Mouse (Mus musculus): ENCODE measurements at regions not wholly inside any gene's neighbourhood (a gene's known extent, or its start where the extent isn't known, plus 50 kb on each side); places are given as distances from the start of the nearest gene placed in this dataset.

- DNase-seq (ENCODE audit: low spot score) (no peak), ATAC-seq (replicated peaks; ENCODE audit: low FRiP score) (no peak)
- 81% methylated on average over 5 of the region's 5 CpGs for WGBS
- Histone ChIP-seq H3K27me3 (ENCODE audit: control insufficient read depth, insufficient read depth, low read length) (no peaks in the 10 kb centered on the region), H3K4me3 (ENCODE audit: low read depth, low read length) (no peak overlapping the region), H3K9ac (ENCODE audit: low read length) (no peak overlapping the region), H3K27ac (ENCODE audit: low read depth, low read length) (no peak overlapping the region), H3K9me3 (ENCODE audit: control insufficient read depth, low read length) (no peaks in the 10 kb centered on the region), H3K36me3 (ENCODE audit: control insufficient read depth, insufficient read depth, low read length) (no peaks in the 10 kb centered on the region), H3K4me2 (ENCODE audit: low read depth, low read length, severe bottlenecking) (no peak overlapping the region), H3K4me1 (replicated peaks; ENCODE audit: control insufficient read depth, insufficient read depth, low read length) (no peaks in the 10 kb centered on the region)
Observed at GRCm38 (mm10) chr10:109607121-109607520, 596.3 kb upstream of the Syt1 start.

GRCm38 (mm10) chr10:109603241-109603640 is 592.5 kb upstream of the Syt1 start:
- no peaks in the 10 kb centered on the region for H3K4me1 ChIP-seq (replicated peaks; ENCODE audit: control insufficient read depth, insufficient read depth, low read length)

GRCm38 (mm10) chr10:109598604-109599003 is 587.8 kb upstream of the Syt1 start:
- ATAC-seq (replicated peaks; ENCODE audit: low FRiP score): no peak
- H3K27ac ChIP-seq (ENCODE audit: low read depth, low read length): no peak overlapping the region
- no peaks in the 10 kb centered on the region for H3K27me3 ChIP-seq (ENCODE audit: control insufficient read depth, insufficient read depth, low read length)
- H3K9ac ChIP-seq (ENCODE audit: low read length): no peak overlapping the region
- H3K36me3 ChIP-seq (ENCODE audit: control insufficient read depth, insufficient read depth, low read length): no peaks in the 10 kb centered on the region
- no peak overlapping the region for H3K4me3 ChIP-seq (ENCODE audit: low read depth, low read length)
- no peak for DNase-seq (ENCODE audit: low spot score)
- H3K4me1 ChIP-seq (replicated peaks; ENCODE audit: control insufficient read depth, insufficient read depth, low read length): no peaks in the 10 kb centered on the region
- H3K4me2 ChIP-seq (ENCODE audit: low read depth, low read length, severe bottlenecking): no peak overlapping the region
- WGBS: 50% methylated on average over 3 of the region's 3 CpGs
- no peaks in the 10 kb centered on the region for H3K9me3 ChIP-seq (ENCODE audit: control insufficient read depth, low read length)

More at GRCm38 (mm10) chr10:109603241-109603640, 592.5 kb upstream of the Syt1 start:
- Histone ChIP-seq H3K9ac (ENCODE audit: low read length) (no peak overlapping the region), H3K27ac (ENCODE audit: low read depth, low read length) (no peak overlapping the region), H3K27me3 (ENCODE audit: control insufficient read depth, insufficient read depth, low read length) (no peaks in the 10 kb centered on the region), H3K4me2 (ENCODE audit: low read depth, low read length, severe bottlenecking) (no peak overlapping the region), H3K9me3 (ENCODE audit: control insufficient read depth, low read length) (no peaks in the 10 kb centered on the region), H3K36me3 (ENCODE audit: control insufficient read depth, insufficient read depth, low read length) (no peaks in the 10 kb centered on the region), H3K4me3 (ENCODE audit: low read depth, low read length) (no peak overlapping the region)
- ATAC-seq (replicated peaks; ENCODE audit: low FRiP score) (no peak), DNase-seq (ENCODE audit: low spot score) (no peak)
- WGBS: 94% methylated on average over 3 of the region's 3 CpGs

GRCm38 (mm10) chr10:109573200-109573599 is 562.4 kb upstream of the Syt1 start:
- Histone ChIP-seq H3K4me3 (ENCODE audit: low read depth, low read length) (no peak overlapping the region), H3K36me3 (ENCODE audit: control insufficient read depth, insufficient read depth, low read length) (no peaks in the 10 kb centered on the region), H3K9ac (ENCODE audit: low read length) (no peak overlapping the region), H3K27me3 (ENCODE audit: control insufficient read depth, insufficient read depth, low read length) (no peaks in the 10 kb centered on the region), H3K4me1 (replicated peaks; ENCODE audit: control insufficient read depth, insufficient read depth, low read length) (no peaks in the 10 kb centered on the region), H3K27ac (ENCODE audit: low read depth, low read length) (no peak overlapping the region), H3K4me2 (ENCODE audit: low read depth, low read length, severe bottlenecking) (no peak overlapping the region), H3K9me3 (ENCODE audit: control insufficient read depth, low read length) (no peaks in the 10 kb centered on the region)
- ATAC-seq (replicated peaks; ENCODE audit: low FRiP score): no peak
- WGBS: 97% methylated on average over 4 of the region's 4 CpGs
- no peak for DNase-seq (ENCODE audit: low spot score)

GRCm38 (mm10) chr10:109569798-109570197 is 559.0 kb upstream of the Syt1 start:
- Histone ChIP-seq H3K36me3 (ENCODE audit: control insufficient read depth, insufficient read depth, low read length) (no peaks in the 10 kb centered on the region), H3K4me2 (ENCODE audit: low read depth, low read length, severe bottlenecking) (no peak overlapping the region), H3K9ac (ENCODE audit: low read length) (no peak overlapping the region), H3K27me3 (ENCODE audit: control insufficient read depth, insufficient read depth, low read length) (no peaks in the 10 kb centered on the region), H3K4me3 (ENCODE audit: low read depth, low read length) (no peak overlapping the region), H3K9me3 (ENCODE audit: control insufficient read depth, low read length) (no peaks in the 10 kb centered on the region), H3K27ac (ENCODE audit: low read depth, low read length) (no peak overlapping the region), H3K4me1 (replicated peaks; ENCODE audit: control insufficient read depth, insufficient read depth, low read length) (no peaks in the 10 kb centered on the region)
- 91% methylated on average over 2 of the region's 2 CpGs for WGBS
- ATAC-seq (replicated peaks; ENCODE audit: low FRiP score) (no peak), DNase-seq (ENCODE audit: low spot score) (no peak)

- Histone ChIP-seq H3K4me1 (replicated peaks; ENCODE audit: control insufficient read depth, insufficient read depth, low read length) (no peaks in the 10 kb centered on the region), H3K36me3 (ENCODE audit: control insufficient read depth, insufficient read depth, low read length) (no peaks in the 10 kb centered on the region), H3K4me2 (ENCODE audit: low read depth, low read length, severe bottlenecking) (no peak overlapping the region), H3K9me3 (ENCODE audit: control insufficient read depth, low read length) (no peaks in the 10 kb centered on the region), H3K27me3 (ENCODE audit: control insufficient read depth, insufficient read depth, low read length) (no peaks in the 10 kb centered on the region), H3K9ac (ENCODE audit: low read length) (no peak overlapping the region), H3K27ac (ENCODE audit: low read depth, low read length) (no peak overlapping the region), H3K4me3 (ENCODE audit: low read depth, low read length) (no peak overlapping the region)
- ATAC-seq (replicated peaks; ENCODE audit: low FRiP score) (no peak), DNase-seq (ENCODE audit: low spot score) (no peak)
- WGBS: 86% methylated on average over 2 of the region's 2 CpGs
Observed at GRCm38 (mm10) chr10:109566675-109567074, 555.9 kb upstream of the Syt1 start.

GRCm38 (mm10) chr10:109561638-109562037 is 550.9 kb upstream of the Syt1 start:
- Histone ChIP-seq H3K4me1 (replicated peaks; ENCODE audit: control insufficient read depth, insufficient read depth, low read length) (no peaks in the 10 kb centered on the region), H3K9me3 (ENCODE audit: control insufficient read depth, low read length) (no peaks in the 10 kb centered on the region), H3K27ac (ENCODE audit: low read depth, low read length) (no peak overlapping the region), H3K9ac (ENCODE audit: low read length) (no peak overlapping the region), H3K27me3 (ENCODE audit: control insufficient read depth, insufficient read depth, low read length) (no peaks in the 10 kb centered on the region), H3K4me3 (ENCODE audit: low read depth, low read length) (no peak overlapping the region), H3K36me3 (ENCODE audit: control insufficient read depth, insufficient read depth, low read length) (no peaks in the 10 kb centered on the region), H3K4me2 (ENCODE audit: low read depth, low read length, severe bottlenecking) (no peak overlapping the region)
- 69% methylated on average over 2 of the region's 2 CpGs for WGBS
- ATAC-seq (replicated peaks; ENCODE audit: low FRiP score): no peak
- no peak for DNase-seq (ENCODE audit: low spot score)

- DNase-seq (ENCODE audit: low spot score): no peak
- H3K4me2 ChIP-seq (ENCODE audit: low read depth, low read length, severe bottlenecking): no peak overlapping the region
- H3K9me3 ChIP-seq (ENCODE audit: control insufficient read depth, low read length): no peaks in the 10 kb centered on the region
- no peak overlapping the region for H3K27ac ChIP-seq (ENCODE audit: low read depth, low read length)
- H3K4me3 ChIP-seq (ENCODE audit: low read depth, low read length): no peak overlapping the region
- H3K9ac ChIP-seq (ENCODE audit: low read length): no peak overlapping the region
- H3K36me3 ChIP-seq (ENCODE audit: control insufficient read depth, insufficient read depth, low read length): no peaks in the 10 kb centered on the region
- WGBS: 16% methylated on average over 1 of the region's 1 CpGs
- no peaks in the 10 kb centered on the region for H3K4me1 ChIP-seq (replicated peaks; ENCODE audit: control insufficient read depth, insufficient read depth, low read length)
- no peak for ATAC-seq (replicated peaks; ENCODE audit: low FRiP score)
- H3K27me3 ChIP-seq (ENCODE audit: control insufficient read depth, insufficient read depth, low read length): no peaks in the 10 kb centered on the region
Observed at GRCm38 (mm10) chr10:109561094-109561493, 550.3 kb upstream of the Syt1 start.

- Histone ChIP-seq H3K4me3 (ENCODE audit: low read depth, low read length) (no peak overlapping the region), H3K9me3 (ENCODE audit: control insufficient read depth, low read length) (no peaks in the 10 kb centered on the region), H3K36me3 (ENCODE audit: control insufficient read depth, insufficient read depth, low read length) (no peaks in the 10 kb centered on the region), H3K4me1 (replicated peaks; ENCODE audit: control insufficient read depth, insufficient read depth, low read length) (no peaks in the 10 kb centered on the region), H3K27ac (ENCODE audit: low read depth, low read length) (no peak overlapping the region), H3K4me2 (ENCODE audit: low read depth, low read length, severe bottlenecking) (no peak overlapping the region), H3K27me3 (ENCODE audit: control insufficient read depth, insufficient read depth, low read length) (no peaks in the 10 kb centered on the region), H3K9ac (ENCODE audit: low read length) (no peak overlapping the region)
- WGBS: 96% methylated on average over 1 of the region's 1 CpGs
- no peak for DNase-seq (ENCODE audit: low spot score)
- no peak for ATAC-seq (replicated peaks; ENCODE audit: low FRiP score)
Observed at GRCm38 (mm10) chr10:109543301-109543700, 532.5 kb upstream of the Syt1 start.

Measured in forebrain, embryonic 11.5 days (tissue).